Mouse (Mus musculus): ENCODE measurements at regions not wholly inside any gene's neighbourhood (a gene's known extent, or its start where the extent isn't known, plus 50 kb on each side); places are given as distances from the start of the nearest gene placed in this dataset.

GRCm38 (mm10) chr3:149355362-149355761 is 365.0 kb upstream of the Adgrl2 start:
- no peak for DNase-seq

GRCm38 (mm10) chr3:149353958-149354357 is 363.6 kb upstream of the Adgrl2 start:
- DNase-seq, result no peak

- DNase-seq, result no peak
These were observed 362.2 kb upstream of the Adgrl2 start for GRCm38 (mm10) chr3:149352546-149352945.

GRCm38 (mm10) chr3:149349731-149350130 is 359.4 kb upstream of the Adgrl2 start:
- no peak for DNase-seq

GRCm38 (mm10) chr3:149349211-149349697 is 358.9 kb upstream of the Adgrl2 start:
- DNase-seq, result peak; percentile 73

- DNase-seq, result no peak
These were observed 358.2 kb upstream of the Adgrl2 start for GRCm38 (mm10) chr3:149348459-149348971.

- DNase-seq, result no peak
These were observed 357.1 kb upstream of the Adgrl2 start for GRCm38 (mm10) chr3:149347241-149347992.

- no peak for DNase-seq
These were observed 352.2 kb upstream of the Adgrl2 start for GRCm38 (mm10) chr3:149342511-149342910.

- DNase-seq, result no peak
These were observed 349.0 kb upstream of the Adgrl2 start for GRCm38 (mm10) chr3:149339374-149339753.

GRCm38 (mm10) chr3:149338684-149339373 is 348.5 kb upstream of the Adgrl2 start:
- no peak for DNase-seq

- DNase-seq, result no peak
These were observed 344.9 kb upstream of the Adgrl2 start for GRCm38 (mm10) chr3:149335259-149335658.

GRCm38 (mm10) chr3:149333607-149334006 is 343.3 kb upstream of the Adgrl2 start:
- no peak for DNase-seq

GRCm38 (mm10) chr3:149333131-149333530 is 342.8 kb upstream of the Adgrl2 start:
- no peak for DNase-seq

- peak; percentile 33 for DNase-seq
These were observed 341.8 kb upstream of the Adgrl2 start for GRCm38 (mm10) chr3:149332105-149332504.

GRCm38 (mm10) chr3:149331251-149331960 is 341.1 kb upstream of the Adgrl2 start:
- peak; percentile 48 for DNase-seq

- DNase-seq, result no peak
These were observed 340.4 kb upstream of the Adgrl2 start for GRCm38 (mm10) chr3:149330716-149331115.

- no peak for DNase-seq
These were observed 339.7 kb upstream of the Adgrl2 start for GRCm38 (mm10) chr3:149330041-149330440.

- DNase-seq, result no peak
These were observed 339.3 kb upstream of the Adgrl2 start for GRCm38 (mm10) chr3:149329615-149330014.

GRCm38 (mm10) chr3:149326664-149327063 is 336.3 kb upstream of the Adgrl2 start:
- DNase-seq, result no peak

- no peak for DNase-seq
These were observed 333.7 kb upstream of the Adgrl2 start for GRCm38 (mm10) chr3:149324088-149324487.

- no peak for DNase-seq
These were observed 328.4 kb upstream of the Adgrl2 start for GRCm38 (mm10) chr3:149318728-149319127.

GRCm38 (mm10) chr3:149314258-149314657 is 323.9 kb upstream of the Adgrl2 start:
- no peak for DNase-seq

GRCm38 (mm10) chr3:149313217-149313616 is 322.9 kb upstream of the Adgrl2 start:
- DNase-seq, result no peak
